Mouse (Mus musculus) right cerebral cortex, adult 2 months (tissue): ENCODE data around the gene Kif1c.

Experiments used
- DNase-seq, 2 experiments: peaks; one replicate each; pipeline ENCODE4 v3.0.0; 2021 to 2022; ENCODE audit warnings: low spot score in 2 of 2

Kif1c gene

DNA sequence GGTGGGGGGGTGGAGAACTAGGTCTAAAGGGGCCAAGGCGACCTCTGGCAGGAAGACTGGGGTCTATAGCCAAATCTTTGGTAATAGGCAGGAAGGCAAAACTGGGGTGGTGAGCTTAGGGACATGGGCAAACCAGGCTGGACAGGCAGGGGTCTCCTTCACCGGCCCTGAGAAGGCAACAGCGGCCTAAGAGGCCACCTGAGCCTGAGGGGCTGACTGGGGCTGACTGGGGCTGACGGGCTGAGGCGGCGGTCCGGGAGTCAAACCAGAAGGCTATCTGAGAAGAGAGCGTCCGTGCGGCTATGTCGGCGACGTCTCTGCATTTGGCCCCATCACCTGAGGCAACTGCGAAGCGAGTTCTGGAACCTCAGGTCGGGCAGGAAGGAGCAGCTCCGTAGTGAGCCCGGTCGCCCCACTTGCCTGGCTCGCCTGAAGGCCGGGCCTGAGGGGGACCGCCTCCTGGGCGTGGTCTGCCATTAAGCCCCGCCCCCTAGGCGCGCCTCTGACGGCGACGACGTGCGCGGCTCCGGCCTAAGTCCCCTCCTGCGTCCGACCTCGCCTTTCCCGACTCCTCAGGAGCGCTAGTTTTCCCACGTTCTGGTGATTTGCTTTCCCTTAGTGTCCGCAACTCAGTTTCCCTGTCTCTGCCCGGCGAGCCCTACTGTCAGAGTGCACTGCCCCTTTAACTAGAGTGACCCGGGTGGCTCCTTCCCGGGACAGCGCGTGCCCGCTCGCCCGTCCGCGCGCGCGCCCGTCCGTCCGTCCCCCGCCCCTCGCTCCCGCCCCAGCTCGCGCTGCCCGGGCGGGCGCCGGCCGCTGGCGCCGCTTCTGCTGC, at the start of gene Kif1c, which contains the start of gene Inca1:
Gene Kif1c, plus strand, starts transcription at position 827 of the 835 bp plus-strand sequence.
Gene Inca1, minus strand, starts transcription at position 434 of the 835 bp plus-strand sequence.
- DNase-seq: peak; percentile 91 to 95

DNA sequence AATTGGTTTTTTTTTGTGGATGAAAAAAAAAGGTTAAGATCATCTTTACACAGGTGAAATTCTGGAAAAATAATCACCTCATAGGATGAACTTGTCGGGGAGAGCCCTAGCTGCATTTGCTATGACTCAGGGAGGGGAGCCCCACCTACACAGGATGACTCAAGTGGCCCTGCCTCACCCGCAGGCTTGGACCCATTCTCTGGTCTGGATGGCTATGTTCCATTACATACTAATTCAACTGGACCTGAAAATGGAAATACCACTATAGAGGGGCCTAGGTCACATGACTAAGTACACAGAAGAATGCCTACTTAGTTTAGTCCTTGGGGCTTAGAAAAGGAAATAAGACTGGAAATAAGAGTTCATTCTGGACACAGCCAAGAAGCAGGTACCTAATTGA, 49.0 kb upstream of the Kif1c start:
- no peak for DNase-seq

DNA sequence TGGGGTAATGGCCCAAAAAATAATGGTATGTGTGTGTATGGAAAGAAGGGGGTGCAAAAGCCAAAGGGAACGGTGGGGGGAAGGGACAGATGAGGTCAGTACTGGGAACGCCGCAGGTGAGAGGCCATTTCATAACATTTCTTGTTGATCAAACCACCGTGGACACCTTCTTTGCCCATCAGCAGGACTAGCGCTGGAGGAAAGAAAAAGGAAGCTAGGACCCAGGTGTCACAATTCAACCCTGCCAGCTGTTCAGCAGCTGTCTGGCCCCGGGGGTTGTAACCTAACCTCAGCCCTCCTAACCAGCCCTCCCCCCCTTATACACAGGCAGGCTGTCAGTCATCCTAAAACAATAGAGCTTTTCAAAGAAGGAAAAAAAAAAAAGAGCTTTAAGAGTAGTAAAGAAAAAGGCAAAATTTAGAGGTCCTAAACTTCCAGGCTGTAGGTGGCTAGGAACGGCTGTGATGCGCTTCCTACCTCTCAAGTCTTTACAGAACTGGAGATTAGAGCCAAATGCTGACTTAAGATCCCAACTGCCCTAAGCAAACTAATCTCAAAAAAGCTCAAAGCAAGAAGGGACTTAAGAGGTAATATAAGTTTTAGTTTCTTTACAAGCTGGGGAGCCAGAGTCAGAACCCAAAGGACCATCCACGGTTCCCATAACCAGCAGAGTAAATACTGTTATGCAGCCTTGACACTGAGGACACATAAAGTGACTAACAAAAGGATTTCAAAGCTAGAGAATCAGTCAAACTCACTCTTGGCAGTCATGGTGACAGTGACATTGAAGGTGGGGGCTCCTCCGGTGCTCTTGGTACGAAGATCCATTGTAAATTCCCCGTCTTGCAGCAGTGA, 48.1 kb upstream of the Kif1c start:
- no peak for DNase-seq

DNA sequence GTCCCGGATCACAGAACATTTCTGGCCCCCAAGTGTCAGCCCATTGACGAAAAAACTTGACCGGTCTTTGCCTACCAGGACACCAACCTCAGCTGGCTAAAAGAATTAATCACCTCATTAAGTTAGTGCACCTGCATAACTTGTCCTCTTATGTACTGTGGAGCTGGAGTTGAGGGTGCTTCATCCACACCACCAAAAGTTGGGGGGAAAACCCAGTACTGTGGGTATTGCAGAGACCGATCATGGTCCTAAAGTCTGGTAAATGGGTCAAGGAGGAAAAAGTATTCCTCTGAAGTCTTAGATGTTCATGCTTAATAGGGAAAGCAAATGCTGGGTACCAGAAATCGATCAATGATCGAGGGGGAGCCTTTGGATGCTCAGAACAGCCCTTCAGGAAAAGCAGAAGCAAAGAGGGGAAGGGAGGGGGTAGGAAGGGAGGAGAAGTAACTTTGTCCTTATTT, 47.4 kb upstream of the Kif1c start:
- no peak for DNase-seq

DNA sequence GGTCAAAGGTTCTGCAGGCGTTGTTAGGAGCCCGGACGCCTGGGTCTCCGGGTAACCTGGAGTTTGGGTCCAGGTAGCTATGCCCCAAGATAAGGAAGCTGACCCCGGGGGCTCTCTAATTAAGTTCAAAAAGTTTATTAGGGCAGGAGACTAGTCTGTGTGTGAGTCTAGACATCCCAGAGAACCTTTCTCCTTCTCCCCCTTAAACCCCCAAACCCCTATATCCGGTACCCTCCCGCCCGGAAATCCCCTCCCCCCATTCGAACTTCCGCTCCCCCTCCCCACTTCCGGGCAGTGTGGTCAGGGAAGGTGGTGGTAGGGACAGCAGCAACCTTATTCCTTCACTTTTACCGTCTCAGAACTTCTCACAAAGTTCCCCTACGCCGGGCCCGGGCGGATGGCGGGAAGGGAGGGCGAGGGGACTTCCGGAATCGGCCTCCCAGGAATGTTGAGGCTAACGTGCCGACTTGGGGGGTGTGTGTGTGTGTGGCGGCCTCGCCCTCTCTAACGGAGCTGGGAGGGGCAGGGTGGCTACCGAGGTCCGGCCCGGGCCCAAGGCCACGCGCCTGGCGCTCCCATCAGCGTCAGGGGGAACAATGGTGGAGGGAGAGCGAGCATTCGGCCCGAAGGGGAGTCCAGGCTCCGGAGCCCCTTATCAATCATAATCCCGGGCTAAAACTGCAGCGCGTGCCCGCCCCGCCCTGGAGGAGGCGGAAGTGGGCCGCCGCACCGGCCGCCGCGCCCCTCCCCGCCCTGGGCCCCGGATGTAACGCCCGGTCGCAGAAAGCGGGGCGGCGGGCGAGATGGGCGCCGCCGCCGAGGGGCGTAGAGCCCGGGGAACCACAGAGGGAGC, 46.8 kb upstream of the Kif1c start:
- peak in 1 of 2 experiments; percentile 44 for DNase-seq

DNA sequence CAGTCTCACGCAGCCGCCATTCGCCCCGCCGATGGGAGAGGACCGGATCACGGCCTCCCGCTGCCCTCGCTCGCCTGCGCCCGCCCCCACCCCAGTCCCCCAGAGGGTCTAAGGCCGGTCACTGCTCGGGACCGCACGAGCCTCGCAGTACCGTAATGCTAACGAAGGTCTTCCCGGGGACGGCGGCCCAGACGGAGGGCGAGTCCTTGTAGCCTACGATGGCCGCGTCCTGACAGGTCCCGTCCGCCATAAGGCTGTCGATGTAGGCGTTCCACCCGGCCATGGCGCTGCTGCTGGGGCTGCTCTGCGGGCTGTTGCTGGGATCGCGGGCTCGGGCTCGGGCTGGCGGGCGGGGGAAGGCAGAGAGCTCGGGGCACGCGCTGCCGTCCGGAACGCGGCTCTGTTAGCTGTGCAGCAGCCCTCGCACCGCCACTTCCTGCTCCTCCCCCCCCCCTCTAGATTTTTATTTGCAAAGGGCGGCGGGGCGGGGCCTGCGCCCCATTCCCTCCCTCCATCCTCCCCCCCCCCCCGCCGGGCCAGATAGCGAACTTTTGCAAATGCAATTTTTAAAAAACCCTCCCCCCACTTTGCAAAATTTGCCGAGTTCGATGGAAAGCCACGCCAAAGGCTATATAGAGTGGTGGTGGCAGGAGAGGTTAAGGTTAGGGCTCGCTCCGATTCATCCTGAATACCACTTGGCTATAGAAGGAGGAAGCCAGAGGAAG, 46.0 kb upstream of the Kif1c start, which contains the start of gene Pfn1:
Gene Pfn1, minus strand, starts transcription at position 447 of the 725 bp plus-strand sequence.
- peak; percentile 58 to 66 for DNase-seq

DNA sequence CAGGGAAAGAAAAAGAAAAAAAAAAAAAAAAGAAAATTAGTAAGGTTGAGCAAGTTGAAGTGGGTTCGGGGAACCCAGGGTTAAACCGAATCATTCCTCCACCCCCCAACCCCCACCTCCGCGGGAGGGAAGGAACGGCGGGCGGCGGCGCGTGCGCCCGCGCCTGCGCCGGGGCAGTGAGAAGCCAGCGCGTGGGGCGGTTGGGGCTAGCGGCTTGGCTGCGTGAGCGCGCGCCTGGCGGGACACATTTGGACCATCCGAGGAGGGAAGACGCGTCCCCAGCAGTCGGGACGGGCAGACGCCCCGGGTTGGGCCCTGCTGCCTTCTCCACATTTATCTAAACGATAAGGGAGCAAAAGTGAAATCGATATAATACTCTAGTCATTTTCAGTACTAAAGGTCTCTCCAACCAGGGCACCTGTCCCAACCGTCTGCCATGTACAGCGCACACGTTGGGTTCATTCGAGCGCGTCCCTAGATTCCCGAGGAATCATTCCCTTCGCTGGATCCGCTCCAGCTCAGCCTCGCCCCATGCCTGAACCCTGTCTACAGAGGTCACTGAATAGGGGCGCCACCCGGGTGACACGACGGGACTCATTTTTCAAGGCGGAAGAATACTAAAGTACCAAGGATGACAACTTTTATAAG, 45.3 kb upstream of the Kif1c start:
- peak; percentile 68 to 72 for DNase-seq

DNA sequence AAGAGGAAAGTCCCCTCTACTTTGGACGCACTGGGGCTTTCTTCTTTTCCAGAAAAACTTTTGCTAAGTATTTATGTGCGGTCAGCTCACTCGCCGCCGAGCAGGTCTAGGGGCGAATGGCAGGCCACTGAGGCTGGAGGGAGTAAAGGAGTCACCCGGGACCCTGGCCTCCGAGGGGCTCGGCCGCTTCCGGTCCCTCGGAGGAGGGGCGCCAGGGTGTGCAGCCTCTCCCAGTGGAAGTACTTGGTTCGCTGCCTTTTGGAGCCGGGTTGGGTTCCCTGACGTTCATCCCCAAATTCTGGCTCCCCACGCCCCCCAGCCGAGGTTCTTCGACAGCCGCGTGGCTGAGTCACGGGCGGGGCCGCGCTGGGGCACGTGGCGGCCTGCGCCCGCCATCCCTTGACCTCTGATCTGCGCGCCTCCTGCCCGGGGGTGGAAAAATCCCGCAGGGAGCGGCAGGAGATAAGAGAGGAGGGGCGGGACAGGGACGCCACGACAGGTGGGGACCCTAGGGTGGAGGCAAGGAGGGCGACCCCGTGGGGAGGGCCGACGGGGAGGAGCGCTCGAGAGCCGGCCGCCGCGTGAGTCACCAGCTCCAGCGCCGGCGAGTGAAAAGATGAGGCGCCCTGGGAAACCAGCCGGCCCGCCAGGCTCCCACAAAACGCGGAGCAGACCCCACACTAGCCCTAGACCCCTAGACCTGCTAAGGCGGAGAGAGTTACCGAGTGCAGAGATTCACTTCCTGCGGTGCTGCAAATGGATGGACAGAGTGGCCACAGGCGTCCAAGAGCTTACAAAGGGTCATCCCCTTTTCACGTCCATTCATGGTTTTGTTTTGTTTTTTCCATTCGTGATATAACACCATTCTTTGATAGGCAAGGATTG, 44.5 kb upstream of the Kif1c start:
- DNase-seq: no peak

DNA sequence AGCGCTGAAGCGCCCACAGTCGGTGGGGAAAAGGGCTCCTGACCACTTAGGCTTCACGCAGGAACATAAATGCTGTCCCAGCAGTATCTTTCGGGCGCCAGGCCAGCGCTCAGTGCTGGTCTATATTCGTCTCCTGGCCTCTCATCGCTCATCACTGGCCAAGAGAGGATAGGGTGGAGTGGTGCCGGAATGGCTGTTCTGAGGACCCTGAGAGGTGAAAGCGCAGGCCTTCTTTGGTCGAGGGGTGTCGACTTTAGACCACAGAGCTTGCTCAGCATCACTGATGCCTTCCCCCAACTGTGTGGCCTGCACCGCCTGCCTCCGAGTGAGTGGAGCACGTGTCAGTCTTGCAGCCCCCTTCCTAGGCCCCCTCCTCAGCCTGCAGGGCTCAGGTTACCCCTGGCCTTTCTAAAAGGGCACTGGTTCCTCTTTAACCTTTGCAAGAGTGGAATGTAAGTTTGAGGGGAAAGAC, 43.9 kb upstream of the Kif1c start:
- no peak for DNase-seq

DNA sequence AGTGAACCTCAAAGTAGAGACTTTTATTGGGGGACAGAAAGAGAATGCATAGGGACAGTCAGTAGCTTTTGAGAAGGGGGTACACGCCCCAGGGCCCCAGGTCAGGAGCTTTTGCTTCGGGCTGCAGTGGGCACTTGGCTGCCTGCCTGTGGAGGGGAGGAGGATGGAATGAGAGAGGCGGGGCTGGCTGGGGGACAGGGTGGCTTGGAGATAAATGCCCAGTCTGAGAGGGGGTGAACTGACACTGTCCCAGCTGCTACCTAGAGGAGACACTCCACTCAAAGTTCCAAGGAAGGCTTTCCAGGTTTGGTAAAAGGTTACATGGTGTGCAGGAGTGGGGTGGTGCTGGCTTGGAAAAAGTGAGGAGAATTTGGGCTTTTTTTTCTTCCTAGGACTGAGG, 43.4 kb upstream of the Kif1c start, which contains the start of gene Eno3:
Gene Eno3, plus strand, starts transcription at position 239 of the 400 bp plus-strand sequence.
- no peak for DNase-seq

DNA sequence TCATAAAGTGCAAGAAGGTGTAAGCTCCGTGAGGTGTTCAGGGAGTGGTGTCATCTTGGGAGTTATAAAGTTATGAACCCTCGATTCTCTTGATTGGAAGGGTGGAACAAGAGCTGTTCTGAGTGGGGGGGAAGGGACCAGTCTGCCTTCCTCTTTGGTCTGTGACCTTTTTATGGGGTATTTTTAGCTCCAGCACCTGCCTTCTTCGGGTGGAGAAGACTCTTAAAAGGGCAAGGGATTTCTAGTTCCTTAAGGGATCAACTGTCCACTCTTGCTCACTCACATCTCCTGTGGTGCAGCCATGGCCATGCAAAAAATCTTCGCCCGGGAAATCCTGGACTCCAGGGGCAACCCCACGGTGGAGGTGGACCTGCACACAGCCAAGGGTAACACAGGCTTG, 42.8 kb upstream of the Kif1c start:
- no peak for DNase-seq

DNA sequence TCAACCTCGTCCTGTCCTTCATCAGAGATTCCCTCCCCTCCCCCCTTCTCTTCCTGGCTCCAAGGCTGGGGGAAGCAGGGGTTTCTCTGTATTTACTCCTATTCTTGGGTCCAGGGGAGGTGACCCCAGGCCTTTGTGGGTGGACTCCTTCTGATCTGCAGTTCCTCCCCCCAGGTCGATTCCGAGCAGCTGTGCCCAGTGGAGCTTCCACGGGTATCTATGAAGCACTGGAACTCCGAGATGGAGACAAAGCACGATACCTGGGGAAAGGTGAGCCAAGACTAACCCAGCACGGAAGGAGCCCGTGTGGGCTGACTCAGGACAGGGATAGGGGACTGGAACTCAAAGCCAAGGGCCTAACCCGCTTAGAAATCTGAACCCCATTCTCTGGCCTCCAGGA, 42.4 kb upstream of the Kif1c start:
- DNase-seq: no peak

DNA sequence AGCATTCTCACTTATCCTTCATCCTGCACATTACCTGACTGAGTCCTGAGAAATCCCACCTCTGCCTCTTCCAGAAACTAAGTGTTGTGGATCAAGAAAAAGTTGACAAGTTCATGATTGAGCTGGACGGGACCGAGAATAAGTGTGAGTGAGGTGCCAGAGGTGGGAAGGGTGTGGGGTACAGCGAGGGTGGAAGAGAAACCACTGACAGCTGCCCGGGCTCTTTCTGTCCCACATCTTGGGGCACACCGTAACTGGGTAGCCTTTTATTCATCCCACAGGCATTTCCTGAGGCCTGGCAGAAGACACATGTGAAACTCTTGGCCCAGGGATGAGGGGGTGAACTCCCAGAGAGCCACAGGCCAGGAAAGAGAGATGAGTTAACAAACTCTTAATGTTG, 41.8 kb upstream of the Kif1c start:
- no peak for DNase-seq

DNA sequence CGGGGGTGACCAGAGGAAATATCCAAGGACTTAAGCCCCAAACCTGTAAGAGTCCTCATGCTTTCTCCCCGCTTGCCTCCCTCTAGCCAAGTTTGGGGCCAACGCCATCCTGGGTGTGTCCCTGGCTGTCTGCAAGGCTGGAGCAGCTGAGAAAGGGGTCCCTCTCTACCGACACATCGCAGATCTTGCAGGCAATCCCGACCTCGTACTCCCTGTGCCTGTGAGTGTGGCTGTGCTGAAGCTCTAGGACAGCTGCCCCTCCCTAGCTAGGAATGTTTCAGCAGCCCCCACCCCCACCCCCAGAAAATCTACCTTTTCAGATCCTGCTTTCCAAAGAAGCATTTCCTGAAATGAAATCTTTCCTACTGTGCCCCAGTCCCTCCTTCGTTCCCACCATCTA, 41.4 kb upstream of the Kif1c start:
- DNase-seq: no peak

DNA sequence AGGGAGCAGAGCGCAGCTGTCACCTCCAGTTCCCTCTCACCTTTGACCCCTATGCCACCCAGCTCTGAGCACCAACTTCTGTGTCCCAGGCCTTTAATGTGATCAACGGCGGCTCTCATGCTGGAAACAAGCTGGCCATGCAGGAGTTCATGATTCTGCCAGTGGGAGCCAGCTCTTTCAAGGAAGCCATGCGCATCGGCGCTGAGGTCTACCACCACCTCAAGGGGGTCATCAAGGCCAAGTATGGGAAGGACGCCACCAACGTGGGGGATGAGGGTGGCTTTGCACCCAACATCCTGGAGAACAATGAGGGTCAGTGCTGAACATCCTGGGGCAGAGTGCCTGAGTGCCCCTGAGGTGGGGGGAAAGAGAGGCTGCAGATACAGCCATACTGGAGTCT, 39.8 kb upstream of the Kif1c start:
- DNase-seq: no peak

DNA sequence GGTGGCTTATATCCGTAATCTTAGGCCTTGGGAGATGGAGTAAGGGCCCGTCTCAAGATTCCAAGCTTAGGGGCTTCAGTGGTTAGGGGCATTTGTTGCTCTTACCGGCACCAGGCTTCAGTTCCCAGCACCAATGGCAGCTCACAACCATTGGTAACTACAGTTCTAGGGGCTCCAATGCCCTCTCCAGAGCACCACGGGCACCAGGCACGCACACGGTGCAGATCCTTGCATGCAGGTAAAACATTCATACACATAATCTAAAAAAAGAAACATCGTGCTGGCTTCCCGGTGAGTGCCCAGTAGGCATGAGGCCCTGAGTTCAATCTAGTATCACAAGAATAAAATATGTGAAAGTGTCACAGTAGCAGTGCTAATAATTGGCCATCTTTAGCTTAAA, 37.2 kb upstream of the Kif1c start:
- no peak for DNase-seq

DNA sequence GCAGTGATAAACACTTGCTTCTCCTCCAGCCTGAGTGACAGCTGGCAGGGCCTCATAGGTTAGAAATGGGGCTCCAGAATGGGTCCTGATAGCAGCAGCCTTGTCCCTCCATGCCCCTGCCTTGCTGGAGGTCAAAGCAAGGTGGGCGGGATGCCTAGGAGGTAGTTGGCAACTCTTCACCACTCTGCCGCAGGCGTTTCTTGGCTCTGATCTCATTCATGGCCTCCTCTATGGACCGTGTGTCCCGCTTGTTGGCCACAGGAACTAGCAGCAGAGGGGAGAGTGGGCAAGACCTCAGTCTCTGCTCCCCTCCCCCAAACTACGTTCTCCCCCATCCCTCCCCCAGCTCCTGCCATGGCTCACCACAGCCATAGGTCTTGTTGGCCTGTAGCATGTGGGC, 36.4 kb upstream of the Kif1c start:
- no peak for DNase-seq

DNA sequence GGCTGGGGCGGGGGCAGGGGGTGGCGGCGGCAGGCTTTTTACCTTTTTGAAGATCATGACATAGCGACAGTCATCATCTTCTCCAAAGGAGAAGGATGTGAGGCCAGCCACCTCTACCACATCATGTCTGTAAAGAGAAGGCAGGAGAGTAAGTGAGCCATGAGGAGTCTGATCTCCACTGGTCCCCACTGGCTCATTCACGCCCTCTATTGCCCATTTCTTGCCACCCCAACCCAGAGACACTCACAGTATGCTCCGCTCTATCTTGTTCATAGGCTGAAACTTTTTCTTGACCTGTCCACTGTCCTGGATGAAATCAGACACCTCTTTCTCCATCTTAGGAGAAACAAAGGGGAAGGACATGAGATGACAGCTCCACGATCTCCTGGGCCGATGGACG, 35.6 kb upstream of the Kif1c start:
- DNase-seq: no peak

DNA sequence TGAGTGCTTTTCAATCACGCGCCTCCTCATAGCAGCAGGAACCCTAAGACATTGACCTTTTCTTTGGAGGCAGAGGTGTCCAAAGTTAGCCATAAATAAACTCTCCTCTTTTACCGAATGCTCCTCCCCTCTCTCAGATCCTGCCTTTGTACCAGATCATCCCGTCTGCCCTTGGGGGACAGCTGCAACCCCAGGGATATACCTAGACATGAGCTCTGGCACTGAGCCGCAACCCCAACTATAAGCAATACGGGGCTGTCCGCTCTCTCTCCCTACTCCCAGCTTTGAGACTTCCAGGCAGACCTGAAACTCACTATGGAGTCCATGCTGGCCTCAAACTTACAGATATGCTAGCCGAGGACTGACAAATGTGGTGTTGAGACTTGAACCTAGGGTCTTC, 33.7 kb upstream of the Kif1c start:
- no peak for DNase-seq
